Mouse (Mus musculus): ENCODE measurements around the gene Fanca.

The Fanca gene

GRCm38 (mm10) chr8:123318467-123318911 is at the start of gene Fanca:
Fanca (minus strand) TSS chr8:123318576.
- peak; percentile 89 for DNase-seq (ENCODE audit: low read depth, low spot score)

GRCm38 (mm10) chr8:123361082-123361739 is 42.8 kb upstream of the Fanca start:
- DNase-seq (ENCODE audit: low read depth, low spot score), result peak; percentile 56

- no peak for DNase-seq (ENCODE audit: low read depth, low spot score)
Observed at GRCm38 (mm10) chr8:123353216-123353615, 34.8 kb upstream of the Fanca start.

GRCm38 (mm10) chr8:123352786-123353185 is 34.4 kb upstream of the Fanca start:
- DNase-seq (ENCODE audit: low read depth, low spot score), result no peak

- DNase-seq (ENCODE audit: low read depth, low spot score), result no peak
Observed at GRCm38 (mm10) chr8:123352118-123352517, 33.7 kb upstream of the Fanca start.

- DNase-seq (ENCODE audit: low read depth, low spot score), result no peak
Observed at GRCm38 (mm10) chr8:123349073-123349472, 30.7 kb upstream of the Fanca start.

- no peak for DNase-seq (ENCODE audit: low read depth, low spot score)
Observed at GRCm38 (mm10) chr8:123348237-123348843, 30.0 kb upstream of the Fanca start.

- no peak for DNase-seq (ENCODE audit: low read depth, low spot score)
Observed at GRCm38 (mm10) chr8:123347293-123347692, 28.9 kb upstream of the Fanca start.

GRCm38 (mm10) chr8:123345856-123346255 is 27.5 kb upstream of the Fanca start:
- no peak for DNase-seq (ENCODE audit: low read depth, low spot score)

GRCm38 (mm10) chr8:123345135-123345534 is 26.8 kb upstream of the Fanca start:
- DNase-seq (ENCODE audit: low read depth, low spot score), result no peak

GRCm38 (mm10) chr8:123343422-123343821 is 25.0 kb upstream of the Fanca start:
- DNase-seq (ENCODE audit: low read depth, low spot score), result no peak

- no peak for DNase-seq (ENCODE audit: low read depth, low spot score)
Observed at GRCm38 (mm10) chr8:123342911-123343310, 24.5 kb upstream of the Fanca start.

GRCm38 (mm10) chr8:123342253-123342652 is 23.9 kb upstream of the Fanca start:
- DNase-seq (ENCODE audit: low read depth, low spot score), result no peak

- no peak for DNase-seq (ENCODE audit: low read depth, low spot score)
Observed at GRCm38 (mm10) chr8:123341040-123342015, 23.0 kb upstream of the Fanca start.

GRCm38 (mm10) chr8:123340071-123340470 is 21.7 kb upstream of the Fanca start:
- DNase-seq (ENCODE audit: low read depth, low spot score), result no peak

GRCm38 (mm10) chr8:123337475-123337874 is 19.1 kb upstream of the Fanca start:
- DNase-seq (ENCODE audit: low read depth, low spot score), result no peak

GRCm38 (mm10) chr8:123334467-123334866 is 16.1 kb upstream of the Fanca start:
- no peak for DNase-seq (ENCODE audit: low read depth, low spot score)

- DNase-seq (ENCODE audit: low read depth, low spot score), result no peak
Observed at GRCm38 (mm10) chr8:123333864-123334263, 15.5 kb upstream of the Fanca start.

GRCm38 (mm10) chr8:123333091-123333587 is 14.8 kb upstream of the Fanca start:
- DNase-seq (ENCODE audit: low read depth, low spot score), result no peak

- DNase-seq (ENCODE audit: low read depth, low spot score), result peak; percentile 60
Observed at GRCm38 (mm10) chr8:123332262-123333090, 14.1 kb upstream of the Fanca start, which contains the start of gene Spire2. Spire2 (plus strand) TSS chr8:123332713.

- DNase-seq (ENCODE audit: low read depth, low spot score), result no peak
Observed at GRCm38 (mm10) chr8:123331810-123332209, 13.4 kb upstream of the Fanca start.

All from c-Kit-negative CD71-positive TER-119-positive erythroid progenitor cells, embryonic 14.5 days (primary cell).